Mouse (Mus musculus) intestine, postnatal 0 days (tissue): ENCODE measurements at regions not wholly inside any gene's neighbourhood (a gene's known extent, or its start where the extent isn't known, plus 50 kb on each side); places are given as distances from the start of the nearest gene placed in this dataset.

Source experiments
- ATAC-seq: fragments of 200-750 bp; cut with Nextera tagmentation; 2 replicates; pipeline ENCODE4 v1.8.0; 2017; ENCODE audit warnings: mild to moderate bottlenecking, moderate TSS enrichment, moderate library complexity
- H3K27ac ChIP-seq: fragments of 300-500 bp; sonication (generic); 2 replicates; pipeline ENCODE4 v1.5.1; 2014; ENCODE audit warnings: mild to moderate bottlenecking, low read depth, low read length, moderate library complexity
- H3K27me3 ChIP-seq: fragments of 300-500 bp; sonication (generic); replicated peaks from 2 replicates; pipeline ENCODE4 v1.6.1; 2014; ENCODE audit warnings: low read length, mixed read lengths; ENCODE audit not compliant: control insufficient read depth, insufficient read depth
- H3K36me3 ChIP-seq: fragments of 300-500 bp; sonication (generic); 2 replicates; pipeline ENCODE4 v1.6.1; 2014; ENCODE audit warnings: mild to moderate bottlenecking, moderate library complexity; ENCODE audit not compliant: control insufficient read depth, insufficient read depth
- H3K4me1 ChIP-seq: fragments of 300-500 bp; sonication (generic); replicated peaks from 2 replicates; pipeline ENCODE4 v1.6.1; 2014; ENCODE audit warnings: antibody characterized with exemption, low read length, mixed read lengths; ENCODE audit not compliant: control insufficient read depth, insufficient read depth
- H3K4me2 ChIP-seq: fragments of 300-500 bp; sonication (generic); replicated peaks from 2 replicates; pipeline ENCODE4 v1.6.1; 2014; ENCODE audit warnings: low read depth, mild to moderate bottlenecking, moderate library complexity
- H3K4me3 ChIP-seq: fragments of 300-500 bp; sonication (generic); 2 replicates; pipeline ENCODE4 v1.5.1; 2014; ENCODE audit warnings: low read depth, low read length
- H3K9ac ChIP-seq: fragments of 300-500 bp; sonication (generic); 2 replicates; pipeline ENCODE4 v1.6.1; 2014; ENCODE audit warnings: mild to moderate bottlenecking, low read depth, low read length
- H3K9me3 ChIP-seq: fragments of 300-500 bp; sonication (generic); 2 replicates; pipeline ENCODE4 v1.6.1; 2016; ENCODE audit warnings: mixed run types; ENCODE audit not compliant: control insufficient read depth
- CTCF ChIP-seq: sonication (generic); IDR thresholded peaks from 2 replicates; pipeline ENCODE4 v1.5.1; 2016; ENCODE audit warnings: low read depth, mild to moderate bottlenecking, control low read depth, antibody characterized with exemption, moderate library complexity
- WGBS: fragments of 180-500 bp; shearing (Covaris S2); extraction: QIAGEN DNeasy Blood & Tissue Kit; methylation state at CpG from one replicate; pipeline ENCODE4 v1.1.7; 2014; 5-methylcytosine and 5-hydroxymethylcytosine counted together

GRCm38 (mm10) chr11:20476494-20476893, 66.6 kb upstream of the Sertad2 start:
- H3K9ac ChIP-seq = no peak overlapping the region
- no peak for TF ChIP-seq CTCF
- 0 out of 2 replicates have a peak overlapping the region, but pooled peaks have one; percentile 2 for H3K4me2 ChIP-seq
- H3K36me3 ChIP-seq = no peaks in the 10 kb centered on the region
- H3K4me3 ChIP-seq = no peak overlapping the region
- H3K9me3 ChIP-seq = no peaks in the 10 kb centered on the region
- H3K27me3 ChIP-seq = no peaks in the 10 kb centered on the region
- ATAC-seq = no peak
- H3K27ac ChIP-seq = peak overlapping the region; percentile 79
- no peaks in the 10 kb centered on the region for H3K4me1 ChIP-seq
- WGBS = 87% methylated on average over 3 of the region's 3 CpGs

DNA sequence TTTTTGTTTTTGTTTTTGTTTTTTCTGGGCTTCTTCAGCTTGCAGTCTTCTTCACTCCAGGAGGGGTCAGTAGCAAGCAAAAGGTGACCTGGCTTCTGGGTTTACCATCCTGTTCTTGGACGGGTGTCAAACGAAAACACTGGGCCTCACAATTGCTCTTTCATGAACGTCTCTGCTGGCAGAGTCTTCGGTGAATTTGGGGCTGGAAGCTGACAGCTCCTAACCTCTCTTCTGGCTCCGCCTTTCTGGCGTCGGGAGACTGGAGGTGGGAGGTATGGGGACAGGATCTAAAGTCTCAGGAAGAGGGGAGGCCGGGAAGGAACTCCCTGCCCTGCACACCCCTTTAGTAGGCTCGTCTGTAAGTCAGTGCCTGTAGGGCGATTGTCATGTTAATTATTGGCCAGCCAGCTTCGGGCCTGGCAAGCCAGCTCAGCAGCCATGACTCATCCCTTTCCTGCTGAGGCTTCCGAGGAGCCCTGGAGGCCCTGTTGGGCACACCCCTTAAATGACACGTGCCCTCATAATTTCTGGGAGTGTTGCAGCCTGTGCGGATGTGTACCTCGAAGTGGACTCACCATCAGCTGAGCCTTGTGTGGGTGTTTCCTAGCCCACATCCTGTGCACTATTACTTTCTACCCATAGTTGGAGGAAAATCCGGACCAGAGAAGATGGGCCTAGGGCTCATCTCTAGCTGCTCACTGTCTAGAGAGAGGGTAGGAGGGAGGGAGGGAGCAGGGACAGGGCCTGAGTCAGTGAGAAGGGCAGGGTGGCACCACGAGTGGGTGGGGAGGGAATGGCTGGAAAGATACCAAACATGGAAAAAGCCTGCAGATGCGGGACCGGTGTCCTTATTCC, 65.6 kb upstream of the Sertad2 start:
- H3K36me3 ChIP-seq = no peaks in the 10 kb centered on the region
- H3K27ac ChIP-seq = peak overlapping the region; percentile 79
- peak overlapping the region; percentile 47 for H3K4me2 ChIP-seq
- no peaks in the 10 kb centered on the region for H3K9me3 ChIP-seq
- 12% methylated on average over 19 of the region's 19 CpGs for WGBS
- no peak overlapping the region for H3K4me3 ChIP-seq
- no peak overlapping the region for H3K9ac ChIP-seq
- no peaks in the 10 kb centered on the region for H3K4me1 ChIP-seq
- H3K27me3 ChIP-seq = no peaks in the 10 kb centered on the region
- peak; percentile 69 for TF ChIP-seq CTCF
- peak; percentile 95 for ATAC-seq

- H3K9ac ChIP-seq = no peak overlapping the region
- ATAC-seq = no peak
Observed at GRCm38 (mm10) chr11:20480632-20481031, 62.4 kb upstream of the Sertad2 start.

DNA sequence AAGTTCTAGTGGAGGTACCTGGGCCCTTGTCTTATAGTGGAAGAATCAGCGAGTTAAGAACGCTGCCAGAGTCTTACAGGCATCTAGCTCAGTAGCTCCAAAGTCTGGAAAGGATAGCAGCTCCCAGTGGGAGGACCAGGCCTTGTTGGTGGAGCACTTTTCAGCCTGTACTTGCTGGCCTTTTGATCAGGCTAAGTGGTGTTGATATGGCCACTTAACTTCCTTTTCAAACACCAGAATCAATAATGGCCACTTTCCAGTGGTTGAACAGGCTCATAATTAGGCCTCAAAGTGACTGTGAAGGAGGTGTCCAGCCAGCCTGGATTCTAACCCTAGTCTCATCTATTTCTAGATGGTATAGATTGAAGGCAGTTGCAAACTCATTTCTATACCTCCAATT, 57.7 kb upstream of the Sertad2 start:
- no peaks in the 10 kb centered on the region for H3K4me1 ChIP-seq
- WGBS = 85% methylated on average over 2 of the region's 2 CpGs
- H3K36me3 ChIP-seq = no peaks in the 10 kb centered on the region
- no peak overlapping the region for H3K27ac ChIP-seq
- no peak overlapping the region for H3K9ac ChIP-seq
- no peak overlapping the region for H3K4me3 ChIP-seq
- H3K4me2 ChIP-seq = no peak overlapping the region
- H3K27me3 ChIP-seq = no peaks in the 10 kb centered on the region
- no peaks in the 10 kb centered on the region for H3K9me3 ChIP-seq
- no peak for ATAC-seq
- TF ChIP-seq CTCF = no peak

More at GRCm38 (mm10) chr11:20480632-20481031, 62.4 kb upstream of the Sertad2 start:
- no peaks in the 10 kb centered on the region for H3K36me3 ChIP-seq
- no peaks in the 10 kb centered on the region for H3K9me3 ChIP-seq
- H3K4me2 ChIP-seq = no peak overlapping the region
- no peaks in the 10 kb centered on the region for H3K4me1 ChIP-seq
- no peaks in the 10 kb centered on the region for H3K27me3 ChIP-seq
- H3K27ac ChIP-seq = no peak overlapping the region
- H3K4me3 ChIP-seq = no peak overlapping the region
- TF ChIP-seq CTCF = 0 out of 2 replicates have a peak, but pooled peaks have one; percentile 6
- 89% methylated on average over 3 of the region's 3 CpGs for WGBS
